Mouse (Mus musculus) heart, adult 18-20 months (tissue): ENCODE measurements around the gene Tlcd1. TPM values are rescaled to one million over a fixed set of nuclear protein-coding genes. Genes with fewer than 3 reads are reported as not detected.

Experiments
- DNase-seq, 2 experiments: peaks; one replicate each; pipeline ENCODE4 v3.0.0; 2021 to 2022; ENCODE audit warnings: mixed read lengths in 1 of 2
- total RNA-seq, 2 experiments: library from RNA; stranded (reverse); gene quantifications; 2 replicates each; pipeline ENCODE4 v1.2.3; 2021

Tlcd1 gene
- total RNA-seq, 2 experiments from 2014 or later: 3.2 to 10.6 TPM

DNA sequence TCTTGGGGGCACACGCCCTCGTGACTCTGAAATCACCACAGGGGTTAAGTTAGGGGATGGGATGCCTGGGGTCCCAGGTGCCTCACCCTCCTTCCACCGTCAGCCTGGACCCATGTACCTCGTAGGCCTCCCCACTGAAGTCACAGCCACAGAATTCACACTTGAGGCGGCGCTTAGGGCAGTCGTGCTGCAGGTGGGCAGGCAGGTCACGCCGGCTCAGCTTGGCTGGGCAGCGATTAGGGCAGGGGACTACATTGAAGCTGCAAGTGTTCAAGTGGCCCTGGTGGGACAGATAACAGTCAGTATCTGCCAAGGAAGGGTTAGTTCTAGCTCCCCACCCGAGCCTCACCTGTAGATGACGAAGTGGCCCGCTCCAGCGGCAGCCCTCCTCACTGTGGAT, 15.3 kb upstream of the Tlcd1 start:
- DNase-seq: no peak

GRCm38 (mm10) chr11:78161968-78162367, 14.5 kb upstream of the Tlcd1 start:
- DNase-seq: no peak

DNA sequence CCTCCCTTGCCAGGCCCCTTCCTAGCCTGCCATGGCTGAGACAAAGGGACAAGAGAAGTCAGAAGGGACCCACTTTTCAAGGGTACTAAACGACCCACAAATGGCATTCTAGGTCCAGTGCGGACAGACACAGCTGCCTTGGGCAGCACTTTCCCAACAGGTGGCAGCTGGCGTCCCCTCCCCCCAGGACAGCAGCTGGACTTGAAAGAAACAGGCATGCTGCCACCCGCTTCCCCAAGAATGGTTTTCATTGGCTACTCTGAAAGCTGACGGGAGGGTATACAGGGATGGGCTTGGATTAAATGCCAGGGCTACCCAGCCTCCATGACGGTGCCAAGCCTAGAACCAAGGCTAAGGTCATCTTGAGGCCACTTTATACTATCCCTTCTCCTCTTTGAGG, 14.0 kb upstream of the Tlcd1 start:
- no peak for DNase-seq

- no peak for DNase-seq
Observed at GRCm38 (mm10) chr11:78163045-78163444, 13.5 kb upstream of the Tlcd1 start.

GRCm38 (mm10) chr11:78163681-78164603, 12.6 kb upstream of the Tlcd1 start:
- DNase-seq: peak; percentile 69 to 73

DNA sequence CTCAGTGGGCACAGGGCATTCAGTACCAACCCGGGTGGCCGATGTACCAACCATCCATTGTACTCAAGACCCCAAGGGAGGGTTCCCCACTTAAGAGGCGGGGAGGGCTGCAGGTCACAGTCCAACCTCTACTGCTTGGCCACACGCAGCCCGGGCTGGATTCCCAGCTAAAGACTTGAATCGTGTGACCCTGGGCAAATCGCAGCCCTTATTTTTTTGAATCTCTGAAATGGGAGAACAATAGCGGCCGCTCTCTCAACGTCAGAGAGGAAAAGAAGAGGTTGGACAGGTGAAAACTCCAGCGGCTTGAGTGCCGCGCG, 11.9 kb upstream of the Tlcd1 start:
- DNase-seq: no peak

- DNase-seq: peak; percentile 88 to 90
Observed at GRCm38 (mm10) chr11:78164924-78165760, 11.4 kb upstream of the Tlcd1 start, which contains the start of gene Traf4. Gene Traf4, minus strand, starts transcription at chr11:78165589.

GRCm38 (mm10) chr11:78165761-78166109, 10.8 kb upstream of the Tlcd1 start:
- DNase-seq: no peak

- no peak for DNase-seq
Observed at GRCm38 (mm10) chr11:78166161-78166560, 10.3 kb upstream of the Tlcd1 start.

DNA sequence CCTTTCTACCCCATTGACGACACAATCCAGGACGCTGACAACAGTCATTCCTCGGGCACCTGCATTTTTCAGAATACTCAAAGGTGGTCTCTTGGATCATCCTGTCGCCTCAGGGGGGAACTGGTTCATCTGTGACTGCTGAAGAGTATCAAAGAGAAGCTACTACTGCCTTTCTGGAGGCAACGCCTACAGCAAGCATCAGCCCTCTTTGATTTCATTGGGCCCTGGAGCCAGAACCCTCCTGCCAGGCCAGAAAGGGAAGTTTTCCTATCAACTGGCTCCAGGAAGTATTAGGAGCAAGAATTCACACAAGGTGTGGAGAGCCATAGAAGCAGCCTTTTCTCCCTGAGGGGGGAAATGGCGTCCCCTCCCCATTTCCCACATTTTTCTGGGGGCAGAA, 9.9 kb upstream of the Tlcd1 start:
- no peak for DNase-seq

DNA sequence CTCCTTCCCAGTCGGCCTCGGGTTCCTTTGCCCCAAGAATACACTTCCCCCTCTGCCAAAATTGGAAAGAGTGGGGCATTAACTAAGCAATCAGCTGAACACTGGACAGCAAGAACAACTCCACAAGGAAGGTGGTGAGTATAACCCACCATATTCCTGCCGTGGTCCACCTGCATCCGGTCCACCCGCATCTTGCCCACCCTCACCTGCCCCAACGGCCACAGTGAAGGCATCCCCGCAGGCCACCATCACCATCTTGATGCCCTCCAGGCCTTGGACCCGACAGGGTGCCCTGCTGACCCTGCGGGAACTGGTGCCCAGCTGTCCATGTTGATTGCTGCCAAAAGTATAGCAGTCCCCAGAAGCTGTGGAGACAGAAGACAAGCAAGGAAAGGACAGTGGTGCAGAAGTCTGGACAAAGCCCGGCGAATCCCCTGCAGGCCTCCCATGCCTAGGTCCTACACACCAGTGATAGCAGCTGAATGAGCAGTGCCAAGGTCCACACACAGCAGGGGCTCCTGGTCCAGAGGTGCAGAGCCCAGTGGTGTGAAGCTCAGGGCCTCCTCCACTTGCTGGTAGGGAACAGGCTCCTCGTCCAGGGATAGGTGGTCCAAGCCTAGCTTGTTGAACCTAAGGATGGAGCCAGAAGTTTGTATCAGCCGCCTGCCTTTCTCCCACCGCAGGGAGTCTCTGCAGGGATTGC, 9.1 kb upstream of the Tlcd1 start:
- DNase-seq: no peak

- no peak for DNase-seq
Observed at GRCm38 (mm10) chr11:78168541-78169468, 7.7 kb upstream of the Tlcd1 start.

DNA sequence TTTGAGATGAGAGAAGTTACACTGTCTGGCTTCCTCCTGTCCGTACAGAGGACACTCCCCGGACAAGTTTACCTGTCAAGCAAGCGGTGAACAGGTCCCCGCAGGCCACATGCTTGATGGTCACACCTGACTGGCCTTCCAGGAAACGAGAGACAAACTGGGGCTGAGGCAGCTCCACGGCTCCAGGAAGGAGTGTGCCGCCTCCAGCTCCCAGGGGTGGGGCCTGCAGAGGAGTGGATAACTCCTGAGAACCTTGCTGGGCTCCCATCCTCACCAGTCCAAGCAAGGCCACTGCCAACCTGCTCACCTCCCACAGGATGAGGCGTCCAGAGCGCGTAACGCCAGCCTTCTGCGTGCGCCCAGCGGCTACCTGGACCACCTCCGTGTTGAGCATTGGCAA, 6.2 kb upstream of the Tlcd1 start:
- DNase-seq: no peak

DNA sequence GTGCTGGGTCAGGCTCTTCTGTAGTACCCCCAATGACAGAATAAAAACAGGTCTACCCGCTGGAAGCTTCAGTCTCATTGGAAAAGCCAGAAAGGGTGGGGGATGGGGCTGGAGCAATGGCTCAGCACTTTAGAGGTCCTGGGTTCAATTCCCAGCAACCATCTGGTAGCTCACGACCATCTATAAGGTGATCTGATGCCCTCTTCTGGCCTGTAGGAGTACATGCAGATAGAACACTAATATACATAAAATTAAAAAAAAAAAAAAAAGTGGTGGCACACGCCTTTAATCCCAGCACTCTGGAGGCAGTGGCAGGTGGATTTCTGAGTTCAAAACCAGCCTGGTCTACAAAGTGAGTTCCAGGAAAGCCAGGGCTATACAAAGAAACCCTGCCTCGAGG, 5.2 kb upstream of the Tlcd1 start:
- no peak for DNase-seq

DNA sequence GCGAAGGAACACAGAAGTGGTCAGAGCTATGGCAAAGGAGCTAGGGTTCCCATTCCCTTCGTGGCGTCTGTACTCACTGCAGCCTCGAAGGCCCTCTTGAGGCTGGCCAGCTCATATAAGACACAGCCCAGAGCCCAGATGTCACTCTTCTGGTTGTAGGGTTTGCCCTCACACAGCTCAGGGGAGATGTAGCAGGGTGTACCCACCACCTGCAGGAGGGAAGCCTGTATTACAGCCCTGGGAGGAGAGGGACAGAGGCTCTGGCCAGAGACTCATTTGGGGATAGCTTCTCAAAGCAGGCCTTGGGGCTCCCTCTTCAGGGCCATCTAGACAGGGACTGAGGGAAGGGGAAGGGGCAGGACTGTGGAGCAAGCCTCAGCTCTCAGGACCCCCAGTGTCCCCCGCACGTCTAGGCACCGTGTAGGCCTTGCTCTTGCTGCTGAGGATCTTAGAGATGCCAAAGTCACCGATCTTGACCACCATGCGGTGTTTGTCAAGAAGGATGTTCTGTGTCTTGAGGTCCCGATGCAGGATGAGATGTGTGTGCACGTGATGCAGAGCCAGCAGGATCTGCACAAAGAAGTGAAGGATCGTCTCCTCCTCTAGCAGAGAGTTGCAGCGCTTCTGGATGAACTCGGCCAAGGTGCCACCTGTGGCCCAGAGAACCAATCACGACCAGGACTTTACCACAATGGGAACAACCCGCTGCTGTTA, 4.3 kb upstream of the Tlcd1 start:
- no peak for DNase-seq

- no peak for DNase-seq
Observed at GRCm38 (mm10) chr11:78172748-78173383, 3.6 kb upstream of the Tlcd1 start.

- no peak for DNase-seq
Observed at GRCm38 (mm10) chr11:78174506-78174905, 2.0 kb upstream of the Tlcd1 start.

- DNase-seq: no peak
Observed at GRCm38 (mm10) chr11:78175771-78176401, 625 bp upstream of the Tlcd1 start.

- no peak for DNase-seq
Observed at GRCm38 (mm10) chr11:78176905-78177331, 407 bp downstream of the Tlcd1 start.

DNA sequence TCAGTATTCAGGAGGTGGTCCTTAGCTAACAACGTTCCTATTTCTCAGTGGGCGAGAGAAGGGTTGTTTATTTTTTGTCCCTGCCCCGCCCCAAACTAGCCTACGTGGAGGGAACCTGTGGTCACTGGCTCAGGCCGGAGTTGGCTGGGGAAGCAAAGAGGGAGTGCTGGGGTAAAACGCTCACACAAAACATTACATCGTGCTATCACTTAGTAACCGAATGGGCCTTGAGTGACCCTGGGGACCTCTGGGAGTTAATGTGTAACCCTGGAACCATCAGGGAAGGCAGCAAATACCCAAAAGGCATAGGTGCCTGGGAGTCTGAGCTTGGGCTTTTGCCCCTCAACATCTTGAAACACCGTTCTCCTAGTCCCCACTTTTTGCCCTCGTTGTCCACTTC, 926 bp downstream of the Tlcd1 start:
- DNase-seq: no peak
